8 mouse cellular contexts compared by ENCODE assay signal in the genomic region with DNA sequence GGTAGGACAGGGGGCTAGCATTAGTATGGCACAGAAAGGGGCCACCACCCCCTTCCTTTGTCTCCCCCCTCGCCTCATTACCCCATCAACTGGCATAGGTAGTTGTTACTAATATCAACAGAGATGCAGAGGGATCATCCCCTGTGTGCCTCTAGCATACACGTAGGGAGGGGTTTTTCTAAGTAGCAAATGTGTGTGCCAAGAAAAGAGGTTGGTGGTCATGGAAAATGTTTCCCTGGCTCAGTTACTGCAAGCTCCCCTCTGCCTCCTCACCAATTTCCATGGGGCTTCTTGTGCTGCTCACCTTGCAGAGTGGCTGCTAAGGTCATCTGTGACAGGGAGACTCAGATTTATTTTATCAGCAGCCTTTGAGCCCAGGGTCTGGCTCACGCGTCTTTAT. TPM values are rescaled to one million over a fixed set of nuclear protein-coding genes. Genes with fewer than 3 reads are reported as not detected.
DNase-seq lines count a peak whose midpoint lies in the region; ATAC-seq and TF ChIP-seq lines count a peak whose summit lies in the region.

No protein-coding gene starts in this region.

- H3K27ac ChIP-seq in lung, postnatal 0 days (ENCODE audit: low read length), result peak overlapping the region; percentile 100
- H3K27ac ChIP-seq in forebrain, embryonic 15.5 days (replicated peaks), result peak overlapping the region; percentile 97
- peak overlapping the region; percentile 99 for H3K27ac ChIP-seq in limb, embryonic 13.5 days
- H3K27ac ChIP-seq in stomach, embryonic 14.5 days (ENCODE audit: low read length), result peak overlapping the region; percentile 98

- H3K36me3 ChIP-seq in lung, postnatal 0 days (ENCODE audit: insufficient read depth, low read length), result peaks cover 34% of the 10 kb centered on the region; the same call in 1 of the 2 replicates
- H3K36me3 ChIP-seq in forebrain, embryonic 15.5 days, result peaks cover 21% of the 10 kb centered on the region
- H3K36me3 ChIP-seq in limb, embryonic 13.5 days, result peaks cover 43% of the 10 kb centered on the region
- peaks cover 36% of the 10 kb centered on the region for H3K36me3 ChIP-seq in stomach, embryonic 14.5 days (ENCODE audit: control insufficient read depth, insufficient read depth, low read length)

- TF ChIP-seq CTCF in lung, postnatal 0 days (IDR thresholded peaks at IDR 0.05), result no peak

- H3K4me1 ChIP-seq in lung, postnatal 0 days (ENCODE audit: insufficient read depth, low read depth, low read length), result peaks cover 38% of the 10 kb centered on the region; the same call in 1 of the 2 replicates
- H3K4me1 ChIP-seq in forebrain, embryonic 15.5 days, result peaks cover 69% of the 10 kb centered on the region
- peaks cover 78% of the 10 kb centered on the region for H3K4me1 ChIP-seq in limb, embryonic 13.5 days
- peaks cover 60% of the 10 kb centered on the region for H3K4me1 ChIP-seq in stomach, embryonic 14.5 days (ENCODE audit: control insufficient read depth, insufficient read depth, low read length)

- no peaks in the 10 kb centered on the region for H3K27me3 ChIP-seq in lung, postnatal 0 days (replicated peaks; ENCODE audit: insufficient read depth, low read length)
- no peaks in the 10 kb centered on the region for H3K27me3 ChIP-seq in forebrain, embryonic 15.5 days
- no peaks in the 10 kb centered on the region for H3K27me3 ChIP-seq in limb, embryonic 13.5 days
- no peaks in the 10 kb centered on the region for H3K27me3 ChIP-seq in stomach, embryonic 14.5 days (ENCODE audit: control insufficient read depth, insufficient read depth, low read length)

- H3K9ac ChIP-seq in lung, postnatal 0 days (replicated peaks; ENCODE audit: low read depth), result peak overlapping the region; percentile 100
- H3K9ac ChIP-seq in forebrain, embryonic 15.5 days (replicated peaks), result peak overlapping the region; percentile 97
- peak overlapping the region; percentile 99 for H3K9ac ChIP-seq in limb, embryonic 13.5 days
- H3K9ac ChIP-seq in stomach, embryonic 14.5 days (replicated peaks; ENCODE audit: low read depth, low read length), result peak overlapping the region; percentile 91

- DNase-seq in lung, postnatal 0 days (ENCODE audit: low spot score), result no peak
- DNase-seq in lung, postnatal 4 days, result no peak
- no peak for DNase-seq in urinary bladder, adult 18-20 months (ENCODE audit: low spot score in 2 of 2)
- no peak for DNase-seq in left cerebral cortex, adult 18-20 months (ENCODE audit: low spot score in 2 of 2)

- no peak for TF ChIP-seq EP300 in lung, postnatal 0 days (IDR thresholded peaks at IDR 0.05)

- peak overlapping the region; percentile 92 for H3K4me3 ChIP-seq in lung, postnatal 0 days (ENCODE audit: low read depth, low read length)
- peak overlapping the region; percentile 92 for H3K4me3 ChIP-seq in forebrain, embryonic 15.5 days
- peak overlapping the region; percentile 96 for H3K4me3 ChIP-seq in limb, embryonic 13.5 days
- peak overlapping the region; percentile 85 for H3K4me3 ChIP-seq in stomach, embryonic 14.5 days (ENCODE audit: low read depth, low read length)

- H3K4me2 ChIP-seq in lung, postnatal 0 days (replicated peaks; ENCODE audit: low read depth, low read length), result peak overlapping the region; percentile 72
- H3K4me2 ChIP-seq in forebrain, embryonic 15.5 days (replicated peaks), result peak overlapping the region; percentile 63
- H3K4me2 ChIP-seq in limb, embryonic 13.5 days (replicated peaks), result peak overlapping the region; percentile 74
- peak overlapping the region; percentile 80 for H3K4me2 ChIP-seq in stomach, embryonic 14.5 days (replicated peaks; ENCODE audit: low read depth, low read length)

- no peaks in the 10 kb centered on the region for H3K9me3 ChIP-seq in lung, postnatal 0 days (ENCODE audit: low read length)
- no peaks in the 10 kb centered on the region for H3K9me3 ChIP-seq in forebrain, embryonic 15.5 days
- no peaks in the 10 kb centered on the region for H3K9me3 ChIP-seq in limb, embryonic 13.5 days
- H3K9me3 ChIP-seq in stomach, embryonic 14.5 days (ENCODE audit: control insufficient read depth, low read depth, low read length), result no peaks in the 10 kb centered on the region

- ATAC-seq in lung, postnatal 0 days, result no peak
- ATAC-seq in forebrain, embryonic 15.5 days (replicated peaks), result no peak
- ATAC-seq in limb, embryonic 13.5 days (ENCODE audit: low FRiP score, low read depth), result no peak
- ATAC-seq in stomach, embryonic 14.5 days (ENCODE audit: insufficient number of reproducible peaks, insufficient read depth, low FRiP score, low read depth), result no peak
- ATAC-seq in erythroid progenitor cell, adult 5-6 weeks (replicated peaks; ENCODE audit: low FRiP score, poor library complexity, severe bottlenecking), result no peak

- 4% methylated on average over 4 of the region's 4 CpGs for WGBS in lung, postnatal 0 days
- 0% methylated on average over 4 of the region's 4 CpGs for WGBS in forebrain, embryonic 15.5 days
- WGBS in limb, embryonic 13.5 days, result 2% methylated on average over 4 of the region's 4 CpGs
- WGBS in stomach, embryonic 14.5 days, result 5% methylated on average over 4 of the region's 4 CpGs

RNA-seq across cellular contexts. Expression of a gene that starts 2.6 kb away (rescaled TPM):
- polyA plus RNA-seq in lung, postnatal 0 days (2015; fragmentation: Nextera tagmentation; extraction: Ambion mirVana), result 50.3 and 56.3 TPM in 2 replicates
- 65.9 and 69.9 TPM in 2 replicates for polyA plus RNA-seq in forebrain, embryonic 15.5 days (2015; fragmentation: Nextera tagmentation; extraction: Ambion mirVana)
- polyA plus RNA-seq in limb, embryonic 13.5 days (2015; fragmentation: Nextera tagmentation; extraction: Ambion mirVana), result 66.8 and 71.3 TPM in 2 replicates
- polyA plus RNA-seq in stomach, embryonic 14.5 days (2014; fragmentation: Nextera tagmentation; extraction: Ambion mirVana), result 22.1 and 28.9 TPM in 2 replicates
- total RNA-seq in erythroid progenitor cell, adult 5-6 weeks (2015; ENCODE audit: low replicate concordance), result not detected in 2 replicates
- 0.39 and 11.4 TPM in 2 replicates for total RNA-seq in erythroid progenitor cell, adult 5-6 weeks (2017; ENCODE audit: low replicate concordance)
- total RNA-seq in left cerebral cortex, adult 18-20 months (2021), result 10 to 100 TPM; 19.5 to 20.5 TPM
